ENCODE assay signal across 28 mouse cellular contexts in the genomic region with DNA sequence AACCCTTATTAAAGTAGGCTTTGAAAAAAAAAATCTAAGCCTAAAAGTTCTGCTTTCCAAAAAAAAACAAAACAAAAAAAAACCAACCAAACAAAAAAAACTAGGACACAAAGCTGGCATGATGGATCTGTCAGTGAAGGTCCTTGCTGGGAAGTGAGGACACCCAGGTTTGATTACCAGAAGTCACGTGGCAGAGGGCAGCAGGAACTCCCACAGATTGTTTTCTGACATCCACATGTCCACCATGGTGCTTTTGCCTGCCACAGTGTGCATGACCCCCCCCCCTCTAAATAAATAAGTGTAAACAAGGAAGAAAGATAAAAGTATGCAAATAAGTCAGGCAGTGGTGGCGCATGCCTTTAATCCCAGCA. TPM values are rescaled to one million over a fixed set of nuclear protein-coding genes. Genes with fewer than 3 reads are reported as not detected.
"Had no signal": no experiment of that assay in that cellular context is flagged by ENCODE, and none has a peak within 500 bp of the region (broad histone marks: within the 10 kb centered on the region; RNA-seq: fewer than 3 reads in every experiment).

No protein-coding gene starts in this region.

- H3K9me3 ChIP-seq: heart, embryonic 13.5 days; heart, embryonic 15.5 days; hindbrain, embryonic 13.5 days; hindbrain, embryonic 15.5 days; kidney, embryonic 15.5 days; limb, embryonic 10.5 days; limb, embryonic 12.5 days had no signal

- H3K27ac ChIP-seq: heart, embryonic 13.5 days; heart, embryonic 15.5 days; hindbrain, embryonic 13.5 days; hindbrain, embryonic 15.5 days; hindbrain, postnatal 0 days; kidney, embryonic 15.5 days; kidney, postnatal 0 days; left cerebral cortex, adult 2 months; limb, embryonic 10.5 days; limb, embryonic 12.5 days; liver, embryonic 14.5 days had no signal

- H3K36me3 ChIP-seq: heart, embryonic 13.5 days; heart, embryonic 15.5 days; hindbrain, embryonic 13.5 days; hindbrain, embryonic 15.5 days; kidney, embryonic 15.5 days; limb, embryonic 10.5 days; limb, embryonic 12.5 days had no signal

- DNase-seq: gastrocnemius, postnatal 14 days; gastrocnemius, postnatal 36 days; heart, adult 18-20 months; heart, postnatal 14 days; heart, postnatal 36 days; kidney, adult 11 months; kidney, adult 2 months; kidney, adult 9 months; kidney, postnatal 14 days; kidney, postnatal 36 days had no signal

- H3K4me1 ChIP-seq: heart, embryonic 13.5 days; heart, embryonic 15.5 days; hindbrain, embryonic 13.5 days; hindbrain, embryonic 15.5 days; kidney, embryonic 15.5 days; limb, embryonic 10.5 days; limb, embryonic 12.5 days had no signal

- ATAC-seq: hindbrain, postnatal 0 days; intestine, embryonic 16.5 days had no signal

- H3K9ac ChIP-seq: heart, embryonic 13.5 days; heart, embryonic 15.5 days; hindbrain, embryonic 13.5 days; hindbrain, embryonic 15.5 days; kidney, embryonic 15.5 days; limb, embryonic 12.5 days; liver, embryonic 14.5 days had no signal

- H3K27me3 ChIP-seq: heart, embryonic 13.5 days; heart, embryonic 15.5 days; hindbrain, embryonic 13.5 days; hindbrain, embryonic 15.5 days; kidney, embryonic 15.5 days had no signal

- H3K4me3 ChIP-seq: heart, embryonic 13.5 days; heart, embryonic 15.5 days; hindbrain, embryonic 13.5 days; hindbrain, embryonic 15.5 days; kidney, embryonic 15.5 days; left cerebral cortex, adult 2 months; limb, embryonic 10.5 days; limb, embryonic 12.5 days had no signal

- H3K4me2 ChIP-seq: heart, embryonic 11.5 days; heart, embryonic 13.5 days; heart, embryonic 15.5 days; hindbrain, embryonic 13.5 days; hindbrain, embryonic 15.5 days; kidney, embryonic 15.5 days; limb, embryonic 12.5 days; liver, embryonic 11.5 days had no signal

RNA-seq across cellular contexts. Expression of gene Elovl3, which starts 27.5 kb away (rescaled TPM):
- polyA plus RNA-seq: heart, embryonic 11.5 days; heart, embryonic 13.5 days; heart, embryonic 15.5 days; heart, postnatal 0 days; hindbrain, embryonic 11.5 days; hindbrain, embryonic 13.5 days; hindbrain, postnatal 0 days; intestine, embryonic 14.5 days; intestine, embryonic 16.5 days; kidney, embryonic 15.5 days; large intestine, adult 2 months; liver, embryonic 11.5 days had no signal

RNA-seq across cellular contexts. Expression of gene Pitx3, which starts 44.0 kb away (rescaled TPM):
- polyA plus RNA-seq: heart, postnatal 0 days; hindbrain, postnatal 0 days; intestine, embryonic 14.5 days; intestine, embryonic 16.5 days; kidney, postnatal 0 days; large intestine, adult 2 months; liver, embryonic 14.5 days had no signal
